Mouse (Mus musculus) spleen, embryonic (tissue): ENCODE measurements around the gene Synj1.

Experiments
- CTCF ChIA-PET: fragments of 350-600 bp; sonication (Branson Sonifier 250); formaldehyde crosslinking; loops from one replicate; lab custom pipeline; 2022; lab: Charles Lee

Gene Synj1

DNA sequence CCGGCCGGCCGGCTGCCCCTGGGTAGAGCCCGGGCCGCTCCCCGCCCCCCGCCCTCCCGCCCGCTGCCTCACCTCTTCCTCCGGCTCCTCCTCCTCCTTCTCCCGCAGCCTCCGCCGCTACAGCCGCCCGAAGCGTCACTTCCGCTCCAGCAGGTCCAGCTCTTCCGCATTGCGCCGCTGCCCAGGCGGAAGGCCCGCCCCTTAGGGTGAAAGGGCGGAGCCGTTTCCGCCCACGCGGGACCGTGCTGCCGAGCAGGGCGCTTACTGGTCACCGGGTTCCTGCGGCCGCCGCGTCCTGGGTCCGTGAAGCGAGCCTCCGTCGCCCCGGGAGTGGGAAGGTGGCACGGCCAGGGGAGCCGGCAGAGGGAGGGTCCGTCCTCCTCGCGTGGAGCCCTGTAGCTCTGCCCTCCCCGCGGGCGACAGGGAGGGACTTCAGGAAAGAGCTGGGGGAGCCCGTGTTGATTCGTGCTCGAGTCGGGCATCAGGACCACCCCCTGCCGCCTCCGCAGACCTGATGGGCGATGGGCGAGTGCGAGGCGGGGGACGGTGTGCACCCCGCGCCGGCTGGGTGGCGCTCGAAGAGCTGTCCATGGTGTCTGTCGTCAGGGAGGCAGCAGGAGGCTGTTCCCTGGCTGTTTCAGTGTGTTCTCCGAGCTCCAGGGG is at the start of gene Synj1:
TSS of gene Synj1 (minus strand) at position 288 of the 663 bp plus-strand sequence.
- CTCF ChIA-PET: no interaction called here

DNA sequence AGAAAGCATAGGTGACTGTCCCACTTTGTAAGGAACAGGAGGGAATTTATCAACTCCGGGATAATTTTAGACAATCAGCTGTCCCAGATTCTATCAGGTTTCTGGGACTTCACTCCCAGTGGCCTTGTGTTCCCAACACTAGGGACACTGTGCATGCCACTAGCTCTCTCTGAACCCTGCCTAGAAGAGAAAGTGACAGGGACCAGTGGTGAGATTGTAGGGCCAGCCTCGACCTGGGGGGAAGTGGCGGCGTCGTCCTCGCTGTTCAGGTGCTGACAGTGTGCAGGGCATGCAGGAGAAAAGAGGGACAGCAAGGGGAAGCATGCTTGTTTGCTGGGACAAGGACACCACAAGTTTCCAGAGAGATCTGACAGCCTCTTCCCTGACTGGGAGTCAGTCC is 46.6 kb upstream of the Synj1 start:
- CTCF ChIA-PET: no interaction called here

DNA sequence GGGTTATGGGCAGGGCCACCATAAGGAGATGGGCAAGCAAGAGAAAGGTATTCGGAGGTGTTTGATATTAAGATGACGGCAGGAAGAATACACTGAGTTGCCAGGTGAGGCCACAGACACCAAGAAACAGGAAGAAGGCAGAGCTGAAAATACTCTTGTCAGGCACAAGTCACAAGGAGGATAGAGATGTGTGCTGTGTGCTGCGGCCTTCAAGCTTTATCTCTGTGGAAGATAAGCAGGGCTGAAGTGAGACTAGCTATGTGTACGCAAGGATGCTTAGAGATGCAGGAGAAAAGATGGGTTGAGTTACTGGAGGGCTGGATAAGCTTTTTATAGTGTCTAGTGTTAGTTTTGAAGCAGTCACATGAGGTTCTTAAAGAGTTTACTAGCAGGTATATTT is 46.2 kb upstream of the Synj1 start:
- CTCF ChIA-PET: interaction anchor here (0.5 kb wide), 1 partner anchor 10 kb away, joined by 3 read pairs; no protein-coding TSS in a partner anchor

DNA sequence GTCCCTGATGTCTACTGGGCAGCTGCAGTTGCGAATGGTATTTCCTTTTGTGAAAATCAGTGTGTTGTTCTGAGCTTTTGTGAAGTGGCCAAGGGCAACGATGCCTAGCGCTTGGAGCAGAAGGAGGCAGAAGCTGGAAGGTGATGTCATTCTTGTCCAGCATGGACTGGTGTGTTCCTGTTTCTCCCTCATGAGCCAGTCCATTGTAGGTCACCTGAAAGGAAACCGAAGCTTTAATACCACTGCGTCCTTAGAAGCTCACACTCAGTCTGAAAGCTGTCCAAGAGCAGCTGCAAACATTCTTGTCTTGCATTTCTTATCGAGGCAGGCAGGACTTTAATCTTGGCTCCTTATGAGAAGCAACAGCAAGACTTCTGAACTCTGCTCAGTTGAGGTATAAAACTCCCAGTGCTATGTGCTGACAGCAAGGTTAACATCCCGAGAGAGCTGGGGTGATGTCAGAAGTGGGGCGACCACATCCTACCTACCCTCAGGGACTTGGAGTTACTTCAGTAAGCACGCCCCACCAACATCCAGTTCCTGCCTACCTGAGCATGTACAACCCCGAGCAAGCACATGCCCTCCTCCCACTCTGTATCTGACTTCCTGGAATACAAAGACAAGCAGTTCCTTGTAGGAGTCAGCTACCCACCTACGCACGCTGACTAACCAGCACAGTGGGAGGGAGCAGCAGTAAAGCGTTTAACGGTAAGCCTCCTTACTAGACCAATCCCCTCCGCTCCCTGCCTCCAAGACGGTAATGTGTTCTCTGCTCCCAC is 45.1 kb upstream of the Synj1 start:
- CTCF ChIA-PET: interaction anchor here (0.7 kb wide), 1 partner anchor 69 kb away, joined by 3 read pairs; no protein-coding TSS in a partner anchor

DNA sequence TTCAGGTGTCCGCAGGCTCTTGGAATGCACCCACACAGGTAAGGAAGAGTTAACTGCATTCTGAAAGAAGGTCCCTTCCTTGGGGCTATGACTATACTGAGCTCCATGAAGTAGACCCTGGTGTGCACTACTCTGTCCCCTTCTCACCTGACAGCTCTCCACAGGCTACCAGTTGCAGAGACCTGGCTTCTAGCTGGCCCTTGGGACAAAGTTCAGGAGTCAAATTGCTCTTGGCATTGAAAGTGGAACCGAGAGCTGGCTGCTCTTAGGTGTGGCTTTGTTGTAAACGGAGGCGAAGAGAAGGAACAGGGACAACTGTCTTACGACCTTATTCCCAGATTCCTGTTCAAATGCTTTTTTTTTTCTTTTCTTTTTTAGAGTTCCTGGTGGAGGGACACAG is 44.0 kb upstream of the Synj1 start:
- CTCF ChIA-PET: interaction anchor here (0.7 kb wide), 1 partner anchor 68 kb away, joined by 3 read pairs; no protein-coding TSS in a partner anchor

DNA sequence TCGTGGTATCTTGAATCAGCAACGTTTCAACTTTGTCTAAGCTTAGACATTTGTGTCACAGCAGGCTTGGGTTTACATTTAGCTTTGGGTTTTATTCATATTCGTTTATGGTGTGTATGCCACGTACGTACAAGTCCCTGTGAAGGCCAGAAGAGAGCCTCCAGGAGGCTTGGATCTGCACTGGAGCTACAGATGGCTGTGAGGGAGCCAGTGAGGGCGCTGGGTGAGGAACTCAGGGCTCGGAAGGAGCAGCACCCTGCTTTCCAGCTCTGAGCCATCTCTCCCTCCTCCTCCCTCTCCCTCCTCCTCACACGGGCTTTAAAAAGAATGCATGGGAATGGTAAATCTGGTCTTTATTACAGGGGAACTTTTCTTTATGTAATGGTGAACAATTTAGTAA is 42.5 kb upstream of the Synj1 start:
- CTCF ChIA-PET: no interaction called here

DNA sequence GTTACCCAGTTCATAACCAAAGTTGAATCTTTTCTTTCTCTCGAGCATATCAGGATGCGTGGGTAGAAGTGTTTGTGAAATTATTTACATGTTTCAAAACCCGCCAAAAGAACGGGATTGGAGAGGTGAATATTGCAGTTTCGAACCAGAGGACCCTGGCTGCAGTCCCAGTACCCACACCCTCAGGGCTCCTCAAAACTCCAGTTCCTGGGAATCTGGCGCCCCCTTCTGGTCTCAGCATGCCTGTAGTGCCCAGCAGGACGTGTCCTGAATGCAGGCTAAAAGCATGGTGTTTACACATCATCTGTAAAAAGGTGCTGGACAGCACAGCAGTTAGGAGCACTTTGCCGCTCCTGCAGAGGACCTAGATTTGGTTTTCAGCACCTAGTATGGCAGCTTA is 34.4 kb upstream of the Synj1 start:
- CTCF ChIA-PET: no interaction called here

DNA sequence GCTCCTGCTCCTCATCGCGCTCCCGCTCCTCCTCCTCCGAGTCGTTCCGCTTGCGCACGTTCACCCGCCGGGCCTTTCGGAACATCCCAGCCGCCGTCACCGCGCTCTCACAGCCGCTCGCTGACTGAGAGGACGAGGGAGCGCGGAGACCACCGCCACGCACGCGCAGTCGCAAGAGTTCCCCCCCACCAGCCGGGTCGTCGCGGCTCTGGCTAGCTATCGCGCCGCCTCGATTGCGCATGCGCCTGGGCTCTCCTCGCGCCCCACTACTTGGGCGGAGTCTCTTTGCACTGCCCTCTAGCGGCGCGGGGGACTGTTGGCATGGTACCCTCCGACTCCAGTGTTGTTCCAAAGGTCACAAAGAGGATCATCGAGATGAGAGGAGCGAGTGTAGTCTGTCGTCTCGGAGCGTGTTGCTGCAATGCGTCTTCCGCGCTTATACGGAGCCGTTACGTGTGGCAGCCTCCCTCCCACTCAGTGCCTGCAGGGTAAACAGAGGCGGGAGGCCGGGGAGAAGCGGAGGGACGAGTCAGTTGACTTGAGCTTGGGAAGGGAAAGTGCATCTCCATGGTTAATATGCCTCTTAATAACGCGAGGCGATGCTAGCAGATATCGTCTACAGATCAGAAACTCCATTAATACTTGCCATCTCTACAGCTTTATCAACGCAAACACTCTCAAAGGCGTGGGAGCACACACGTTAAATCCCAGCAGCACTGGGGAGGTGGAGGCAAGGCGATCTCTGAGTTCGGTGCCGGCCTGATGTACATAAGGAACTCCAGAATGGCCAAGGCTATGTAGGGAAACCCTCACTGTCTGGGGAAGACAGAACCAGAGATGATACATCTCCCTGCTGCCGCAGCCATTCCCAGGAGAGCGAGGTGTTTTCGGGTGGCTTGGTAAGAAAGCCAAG is 33.4 kb upstream of the Synj1 start, which contains the start of gene Paxbp1:
TSS of gene Paxbp1 (minus strand) at position 274 of the 913 bp plus-strand sequence.
- CTCF ChIA-PET: interaction anchor here (0.5 kb wide), 1 partner anchor 874 kb away, joined by 3 read pairs; no protein-coding TSS in a partner anchor

DNA sequence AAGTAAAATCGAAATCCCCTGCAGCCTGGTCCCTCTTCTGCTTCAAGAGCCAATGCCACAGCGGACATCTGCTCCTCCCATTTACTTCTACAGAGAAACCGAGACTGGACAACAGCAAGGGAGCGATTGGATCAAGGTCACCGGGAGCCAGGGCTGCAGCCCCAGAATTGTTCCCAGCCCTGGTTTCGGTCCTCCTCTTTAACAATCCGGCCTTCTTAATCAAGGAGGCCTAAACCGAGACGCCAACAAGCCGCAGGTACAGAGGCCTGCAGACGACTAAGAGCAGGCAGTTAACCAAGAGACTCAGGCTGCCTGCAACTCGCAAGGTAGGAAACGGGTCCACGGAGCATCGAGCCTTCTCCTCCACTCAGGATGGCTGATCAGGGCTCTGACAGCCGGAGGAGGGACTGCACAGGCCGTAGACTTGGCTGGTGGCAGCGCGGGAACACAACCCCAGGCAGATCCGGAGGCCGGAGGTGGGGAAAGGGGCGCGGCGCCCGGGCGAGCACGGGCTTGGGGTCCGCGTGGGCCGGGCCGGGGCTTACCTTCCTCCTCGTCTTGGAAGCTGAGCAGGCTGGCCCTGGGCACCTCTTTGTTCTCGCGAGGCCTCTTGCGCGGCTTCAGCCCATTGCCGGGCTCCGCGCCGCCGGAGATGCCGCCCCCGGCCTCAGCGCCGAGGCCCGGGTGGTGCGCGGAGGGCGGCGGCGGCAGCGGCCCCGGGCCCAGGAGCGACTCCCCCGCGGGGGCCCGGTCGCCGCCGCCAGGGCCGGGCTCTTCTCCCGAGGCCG is 32.5 kb upstream of the Synj1 start:
- CTCF ChIA-PET: no interaction called here

DNA sequence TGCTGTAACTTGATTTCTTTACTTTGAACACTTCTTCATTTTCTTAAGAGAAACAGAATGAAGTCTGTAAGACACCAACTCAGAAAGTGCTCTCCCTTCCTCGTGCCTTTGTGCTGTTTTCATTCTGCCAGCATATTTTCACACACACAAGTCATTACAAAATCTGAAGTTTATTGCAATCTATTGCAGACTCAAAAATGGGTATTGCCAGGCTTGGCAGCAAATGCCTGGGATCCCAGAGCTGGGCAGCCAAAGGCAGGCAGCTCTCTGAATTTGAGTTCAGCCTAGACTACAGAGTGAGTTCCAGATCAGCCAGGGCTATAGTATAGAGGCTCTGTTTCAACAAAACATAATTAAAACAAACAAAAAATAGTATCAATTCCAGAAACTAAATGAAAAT is 31.5 kb upstream of the Synj1 start:
- CTCF ChIA-PET: no interaction called here

DNA sequence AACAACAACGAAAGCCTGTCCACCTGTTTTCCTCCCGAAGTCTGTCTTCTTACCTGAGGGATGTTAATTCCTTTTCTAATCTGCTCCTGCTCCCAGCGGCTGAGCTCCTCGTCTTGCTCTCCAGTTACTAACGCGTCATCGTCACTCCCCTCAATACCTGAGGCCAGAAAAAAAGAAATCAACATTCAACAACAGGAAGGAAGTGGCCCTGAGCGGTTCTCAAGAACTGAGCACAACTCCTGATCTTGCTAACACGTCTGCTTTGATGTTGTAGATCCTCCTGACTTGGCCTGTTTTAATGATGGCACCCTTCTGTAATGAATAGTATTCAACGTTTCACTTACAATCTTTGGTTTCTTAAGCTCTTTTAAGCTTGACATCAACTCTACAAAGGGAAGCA is 24.8 kb upstream of the Synj1 start:
- CTCF ChIA-PET: no interaction called here

DNA sequence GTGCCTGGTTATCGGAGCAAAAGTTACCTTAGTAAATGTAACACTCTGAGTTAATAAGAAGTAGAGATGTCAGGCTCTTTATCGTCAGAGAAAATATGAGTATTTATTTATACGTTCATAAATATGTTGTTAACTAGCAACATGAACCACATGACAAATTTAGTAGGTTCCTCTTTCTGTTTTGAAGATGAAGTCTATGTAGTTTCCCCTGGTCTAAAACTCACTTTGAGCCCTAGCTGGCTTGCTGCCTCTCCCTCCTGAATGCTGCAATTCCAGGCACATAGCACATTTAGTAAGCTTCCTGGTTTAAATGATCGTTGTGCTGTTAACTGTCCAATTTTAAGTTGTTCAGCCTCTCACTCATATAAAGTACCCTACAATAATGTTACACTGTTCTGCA is 19.6 kb upstream of the Synj1 start:
- CTCF ChIA-PET: no interaction called here

DNA sequence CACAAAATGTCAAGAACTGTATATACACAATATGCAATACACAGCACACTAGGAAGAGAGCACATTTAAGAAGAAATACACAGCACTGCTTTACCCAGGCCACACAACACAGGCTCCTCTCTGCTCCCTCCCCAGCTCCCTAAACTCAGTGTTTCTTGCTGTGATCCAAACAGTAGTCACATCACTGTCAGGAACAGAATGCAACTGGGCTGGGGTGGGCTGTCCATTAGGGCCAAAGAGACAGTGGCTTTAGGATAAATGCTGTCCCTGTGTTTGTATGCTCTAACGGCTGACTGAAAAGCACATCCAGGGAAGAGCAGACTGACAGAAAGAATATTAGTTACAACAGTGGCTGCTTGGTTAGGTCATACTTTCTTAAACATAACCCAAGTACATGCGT is 18.8 kb upstream of the Synj1 start:
- CTCF ChIA-PET: no interaction called here

DNA sequence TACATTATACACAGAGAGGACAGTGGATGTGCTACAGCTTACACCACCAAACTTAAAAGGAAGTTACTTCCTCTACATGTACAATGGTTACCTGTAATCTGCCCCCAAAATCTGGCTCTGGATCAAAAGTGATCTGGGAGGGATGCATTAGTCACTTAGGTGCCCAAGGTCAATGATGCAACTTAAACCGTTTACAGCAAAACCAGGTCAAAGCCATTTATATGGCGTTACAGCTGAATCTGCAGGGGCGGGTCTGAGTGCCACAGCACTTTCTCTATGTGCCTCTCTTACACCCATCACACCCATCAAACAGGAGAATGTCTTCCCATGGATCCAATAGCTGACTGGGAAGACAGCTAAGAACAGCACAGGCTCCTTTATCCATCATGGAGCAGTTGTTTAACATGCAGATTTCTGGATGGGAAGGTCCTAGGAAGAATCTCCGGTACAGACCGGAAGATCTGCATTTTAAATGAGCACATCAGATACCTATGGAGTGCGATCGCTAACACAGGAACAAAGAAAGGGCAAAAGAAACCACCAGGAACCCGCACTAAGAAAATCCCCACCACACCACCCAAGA is 18.1 kb upstream of the Synj1 start:
- CTCF ChIA-PET: no interaction called here

DNA sequence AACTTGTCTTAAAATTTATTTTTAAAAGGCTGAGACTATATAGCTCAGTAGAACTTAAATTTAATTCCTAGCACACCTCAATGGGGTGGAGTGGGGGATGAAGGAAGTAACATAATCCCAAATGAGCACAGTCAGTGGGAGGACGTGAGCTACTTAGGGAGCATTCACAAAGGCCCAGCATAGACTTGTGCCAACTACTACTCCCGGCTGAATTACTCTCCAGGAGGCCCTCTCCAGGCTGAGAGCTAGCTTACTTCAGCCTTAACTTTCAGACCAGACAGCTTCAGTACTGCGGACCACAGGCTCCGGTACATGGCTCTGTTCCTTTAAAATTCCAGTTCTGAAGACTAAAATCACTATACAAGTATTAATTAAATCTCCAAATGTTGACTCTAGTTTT is 15.2 kb upstream of the Synj1 start:
- CTCF ChIA-PET: interaction anchor here (0.6 kb wide), 1 partner anchor 53 kb away, joined by 3 read pairs; no protein-coding TSS in a partner anchor

DNA sequence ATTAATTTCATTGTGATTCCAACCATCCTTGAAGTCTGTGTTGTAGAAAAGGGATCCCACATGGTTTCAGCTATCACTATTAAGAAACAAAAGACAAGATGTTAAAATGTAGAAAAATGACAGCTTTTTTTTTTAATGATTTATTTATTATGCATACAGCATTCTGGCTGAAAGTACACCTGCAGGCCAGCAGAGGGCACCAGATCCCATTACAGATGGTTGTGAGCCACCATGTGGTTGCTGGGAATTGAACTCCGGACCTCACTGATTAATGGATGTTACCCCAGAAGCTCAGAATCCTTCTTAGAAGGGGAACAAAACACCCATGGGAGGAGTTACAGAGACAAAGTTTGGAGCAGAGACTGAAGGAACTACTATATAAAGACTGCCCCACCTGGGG is 12.3 kb upstream of the Synj1 start:
- CTCF ChIA-PET: interaction anchor here (0.6 to 1.4 kb wide), 3 partner anchors 9 to 1976 kb away, joined by 3 to 4 read pairs (median 3); no protein-coding TSS in a partner anchor

DNA sequence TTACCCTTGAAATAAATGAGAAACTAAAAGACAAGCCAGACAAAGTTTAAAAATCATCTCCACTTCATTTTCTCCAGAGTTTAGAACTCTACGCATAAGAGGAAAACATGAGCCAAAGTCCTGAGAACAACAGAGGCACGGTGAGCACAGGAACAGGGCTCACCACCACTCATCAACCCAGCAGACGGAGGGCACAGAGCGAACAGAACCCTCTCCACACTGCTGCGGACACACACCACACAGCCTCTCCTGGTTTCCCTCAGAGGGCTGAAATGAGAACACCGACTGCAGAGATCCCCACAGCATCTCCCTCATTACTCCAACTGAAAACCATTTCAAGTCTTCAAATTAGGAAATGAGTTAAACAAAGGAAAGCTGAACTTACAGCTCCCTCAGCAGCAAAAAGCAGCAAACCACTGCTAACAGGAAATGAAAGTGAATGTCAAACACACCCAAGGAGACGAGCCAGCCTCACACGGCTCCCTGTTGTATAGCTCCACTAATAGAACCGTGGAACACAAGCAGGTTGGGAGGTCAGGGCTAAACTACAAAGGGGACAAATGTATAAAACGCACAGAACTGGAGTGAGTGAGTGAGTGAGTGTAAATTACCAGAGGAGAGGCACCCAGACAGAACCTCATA is 9.9 kb upstream of the Synj1 start:
- CTCF ChIA-PET: interaction anchor here (0.6 kb wide), 1 partner anchor 338 kb away, joined by 5 read pairs; no protein-coding TSS in a partner anchor

DNA sequence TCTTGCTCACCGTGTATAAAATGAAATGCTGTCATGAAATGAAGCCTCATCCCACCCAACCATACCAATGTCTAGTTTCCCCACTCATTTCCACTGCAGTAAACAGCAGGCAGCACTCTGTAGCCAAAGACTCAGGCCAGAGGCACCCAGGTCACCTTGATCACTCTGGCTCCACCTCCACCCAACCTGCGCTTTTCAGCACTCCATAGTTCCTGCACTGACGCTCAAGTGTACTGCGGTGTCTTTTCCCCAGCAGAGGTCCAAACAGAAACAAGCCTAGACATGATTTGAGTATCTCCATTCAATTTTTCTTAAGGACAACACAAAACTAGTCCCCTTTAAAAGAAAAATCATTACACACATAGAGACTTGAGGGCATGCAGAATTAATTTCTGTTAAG is 8.4 kb upstream of the Synj1 start:
- CTCF ChIA-PET: no interaction called here

DNA sequence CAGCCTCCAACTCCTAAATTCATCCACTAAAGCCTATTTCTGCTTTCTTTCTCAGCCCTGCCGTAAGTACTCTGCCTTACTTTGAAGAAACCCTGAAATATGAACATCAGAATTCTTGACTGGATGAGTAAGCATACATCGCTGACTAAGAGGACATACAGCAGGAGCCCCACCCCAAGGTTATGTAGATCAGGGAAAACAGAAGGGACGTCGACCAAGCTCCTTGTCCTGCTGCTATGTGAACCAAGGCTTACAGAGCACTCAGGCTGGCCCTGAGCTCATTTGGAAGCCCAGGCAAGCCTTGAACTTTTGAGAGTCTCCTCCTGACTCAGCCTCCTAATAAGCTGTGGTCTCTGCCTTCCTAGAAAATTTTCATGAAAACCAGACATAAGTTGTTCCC is 4.7 kb upstream of the Synj1 start:
- CTCF ChIA-PET: interaction anchor here (0.6 kb wide), 1 partner anchor 1454 kb away, joined by 19 read pairs; no protein-coding TSS in a partner anchor

DNA sequence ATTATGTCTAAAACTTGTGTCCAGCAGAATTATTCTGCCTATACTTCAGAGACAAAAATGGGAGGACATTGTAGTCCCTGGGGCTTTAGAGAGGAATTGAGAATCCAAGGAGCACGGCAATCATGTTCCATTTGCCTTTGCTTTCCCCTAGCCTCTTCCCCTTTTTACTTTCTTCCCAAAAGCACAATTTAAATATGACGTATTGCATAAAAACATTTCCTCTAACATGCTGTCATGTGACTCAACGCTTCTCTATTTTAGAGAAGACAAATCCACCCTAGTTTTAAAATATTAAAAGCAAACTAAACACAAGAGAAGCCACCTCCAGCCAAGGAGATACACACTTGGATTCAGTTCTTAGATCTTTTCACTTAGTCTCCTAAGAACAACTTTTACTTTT is 739 bp upstream of the Synj1 start:
- CTCF ChIA-PET: no interaction called here
